Mouse (Mus musculus): Measurements from ENCODE around the gene Commd1. TPM values are rescaled to one million over a fixed set of nuclear protein-coding genes. Genes with fewer than 3 reads are reported as not detected.

Commd1 gene
- polyA plus RNA-seq, 1 experiment from 2014 or later: 444 TPM

DNA sequence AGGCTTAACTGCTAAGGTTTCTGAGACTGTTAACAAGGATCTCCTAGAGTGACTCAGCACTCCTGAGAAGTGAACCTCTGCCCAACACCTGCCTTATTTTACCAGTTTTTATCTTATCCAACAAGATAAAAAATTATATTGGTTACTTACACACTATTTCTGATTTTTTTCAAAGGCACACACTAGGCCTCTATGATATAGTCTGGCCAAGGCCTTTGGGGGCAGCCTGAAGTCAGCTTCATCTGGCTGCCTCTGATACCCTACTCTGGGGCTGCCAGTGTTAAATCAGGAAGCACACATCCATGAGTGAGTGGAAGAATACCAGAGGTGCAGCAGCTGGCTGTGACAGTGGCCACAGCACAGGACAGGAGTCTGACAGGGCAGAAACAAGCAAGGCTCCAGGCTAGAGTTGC is 75.7 kb downstream of the Commd1 start:
- ATAC-seq (ENCODE audit: insufficient number of reproducible peaks, insufficient read depth, low FRiP score, low read depth): no peak
- Histone ChIP-seq H3K27ac (ENCODE audit: low read length) (no peak overlapping the region), H3K4me3 (ENCODE audit: low read depth, low read length) (no peak overlapping the region), H3K27me3 (ENCODE audit: control insufficient read depth, insufficient read depth, low read length) (no peaks in the 10 kb centered on the region), H3K4me1 (ENCODE audit: control insufficient read depth, insufficient read depth, low read length) (no peaks in the 10 kb centered on the region), H3K4me2 (replicated peaks; ENCODE audit: low read depth, low read length) (no peak overlapping the region), H3K9me3 (ENCODE audit: control insufficient read depth, low read depth, low read length) (no peaks in the 10 kb centered on the region), H3K36me3 (ENCODE audit: control insufficient read depth, insufficient read depth, low read length) (no peaks in the 10 kb centered on the region), H3K9ac (replicated peaks; ENCODE audit: low read depth, low read length) (no peak overlapping the region)

DNA sequence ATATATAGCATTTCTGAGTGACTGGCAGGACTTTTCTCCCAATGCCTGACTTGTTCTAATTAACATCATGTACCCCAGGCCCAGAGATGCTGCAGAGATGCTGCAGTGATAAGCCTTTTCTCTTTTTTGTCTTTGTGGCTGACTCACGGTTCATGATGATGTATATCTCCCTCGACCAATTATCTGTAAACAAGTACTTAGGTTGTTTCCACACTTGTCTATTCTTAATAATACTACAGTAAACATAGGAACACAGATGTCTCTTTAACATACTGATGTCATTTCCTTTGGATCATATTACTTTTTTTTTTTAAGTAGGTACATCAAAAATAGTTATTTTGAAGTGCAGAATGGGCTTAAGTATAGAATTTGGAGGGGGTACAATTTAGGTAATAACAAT is 79.3 kb downstream of the Commd1 start:
- no peak for ATAC-seq (ENCODE audit: insufficient number of reproducible peaks, insufficient read depth, low FRiP score, low read depth)
- H3K27me3 ChIP-seq (ENCODE audit: control insufficient read depth, insufficient read depth, low read length): no peaks in the 10 kb centered on the region
- H3K4me1 ChIP-seq (ENCODE audit: control insufficient read depth, insufficient read depth, low read length): no peaks in the 10 kb centered on the region
- no peak overlapping the region for H3K9ac ChIP-seq (replicated peaks; ENCODE audit: low read depth, low read length)
- WGBS: 48% methylated on average over 2 of the region's 2 CpGs
- H3K36me3 ChIP-seq (ENCODE audit: control insufficient read depth, insufficient read depth, low read length): no peaks in the 10 kb centered on the region
- no peak overlapping the region for H3K4me2 ChIP-seq (replicated peaks; ENCODE audit: low read depth, low read length)
- H3K27ac ChIP-seq (ENCODE audit: low read length): no peak overlapping the region
- H3K4me3 ChIP-seq (ENCODE audit: low read depth, low read length): no peak overlapping the region
- no peaks in the 10 kb centered on the region for H3K9me3 ChIP-seq (ENCODE audit: control insufficient read depth, low read depth, low read length)

DNA sequence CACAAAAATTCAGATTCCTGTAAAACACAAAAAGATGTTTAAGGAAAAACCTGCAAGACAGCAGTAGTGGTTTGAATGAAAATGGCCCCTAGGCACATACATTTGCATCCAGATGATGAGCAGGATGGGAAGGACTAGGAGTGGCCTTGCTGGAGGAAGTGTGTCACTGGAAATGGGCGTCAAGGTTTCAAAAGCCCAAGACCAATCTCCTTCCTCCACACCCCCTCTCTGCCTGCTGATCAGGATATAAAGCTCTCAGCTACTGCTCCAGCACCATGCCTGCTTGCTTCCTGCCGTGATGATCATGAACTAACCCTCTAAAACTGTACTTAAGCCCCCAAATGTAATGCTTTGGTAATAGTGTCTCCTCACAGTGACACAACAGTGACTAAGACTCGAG is 82.1 kb downstream of the Commd1 start:
- ATAC-seq (ENCODE audit: insufficient number of reproducible peaks, insufficient read depth, low FRiP score, low read depth): no peak
- no peaks in the 10 kb centered on the region for H3K36me3 ChIP-seq (ENCODE audit: control insufficient read depth, insufficient read depth, low read length)

DNA sequence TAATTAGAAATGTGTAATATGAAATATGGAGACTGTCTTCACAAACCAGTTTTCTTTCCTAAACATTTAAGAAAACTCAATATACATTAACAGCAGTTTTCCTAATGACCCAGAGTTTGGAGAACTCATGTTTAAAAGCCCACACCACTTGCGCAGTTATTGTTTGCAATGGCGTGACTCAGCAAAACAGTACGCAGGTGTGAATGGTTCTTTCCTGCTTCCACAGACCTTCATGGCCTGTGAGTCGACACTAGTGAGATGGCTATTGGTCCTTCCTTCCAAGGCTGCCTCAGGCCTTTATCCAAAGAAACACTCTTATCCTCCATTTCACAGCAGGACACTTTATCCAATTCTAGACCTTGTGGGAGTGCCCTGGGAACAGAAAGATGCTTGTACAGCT is 84.5 kb downstream of the Commd1 start:
- Histone ChIP-seq H3K4me3 (ENCODE audit: low read depth, low read length) (no peak overlapping the region), H3K9me3 (ENCODE audit: control insufficient read depth, low read depth, low read length) (no peaks in the 10 kb centered on the region), H3K9ac (replicated peaks; ENCODE audit: low read depth, low read length) (no peak overlapping the region), H3K4me2 (replicated peaks; ENCODE audit: low read depth, low read length) (no peak overlapping the region), H3K27ac (ENCODE audit: low read length) (no peak overlapping the region), H3K36me3 (ENCODE audit: control insufficient read depth, insufficient read depth, low read length) (no peaks in the 10 kb centered on the region), H3K27me3 (ENCODE audit: control insufficient read depth, insufficient read depth, low read length) (no peaks in the 10 kb centered on the region), H3K4me1 (ENCODE audit: control insufficient read depth, insufficient read depth, low read length) (no peaks in the 10 kb centered on the region)
- no peak for ATAC-seq (ENCODE audit: insufficient number of reproducible peaks, insufficient read depth, low FRiP score, low read depth)
- 93% methylated on average over 4 of the region's 4 CpGs for WGBS

More for the DNA sequence above, 82.1 kb downstream of the Commd1 start:
- WGBS: 87% methylated on average over 3 of the region's 3 CpGs
- no peak overlapping the region for H3K27ac ChIP-seq (ENCODE audit: low read length)
- no peak overlapping the region for H3K4me3 ChIP-seq (ENCODE audit: low read depth, low read length)
- H3K27me3 ChIP-seq (ENCODE audit: control insufficient read depth, insufficient read depth, low read length): no peaks in the 10 kb centered on the region
- no peak overlapping the region for H3K9ac ChIP-seq (replicated peaks; ENCODE audit: low read depth, low read length)
- no peaks in the 10 kb centered on the region for H3K9me3 ChIP-seq (ENCODE audit: control insufficient read depth, low read depth, low read length)
- H3K4me1 ChIP-seq (ENCODE audit: control insufficient read depth, insufficient read depth, low read length): no peaks in the 10 kb centered on the region
- no peak overlapping the region for H3K4me2 ChIP-seq (replicated peaks; ENCODE audit: low read depth, low read length)

DNA sequence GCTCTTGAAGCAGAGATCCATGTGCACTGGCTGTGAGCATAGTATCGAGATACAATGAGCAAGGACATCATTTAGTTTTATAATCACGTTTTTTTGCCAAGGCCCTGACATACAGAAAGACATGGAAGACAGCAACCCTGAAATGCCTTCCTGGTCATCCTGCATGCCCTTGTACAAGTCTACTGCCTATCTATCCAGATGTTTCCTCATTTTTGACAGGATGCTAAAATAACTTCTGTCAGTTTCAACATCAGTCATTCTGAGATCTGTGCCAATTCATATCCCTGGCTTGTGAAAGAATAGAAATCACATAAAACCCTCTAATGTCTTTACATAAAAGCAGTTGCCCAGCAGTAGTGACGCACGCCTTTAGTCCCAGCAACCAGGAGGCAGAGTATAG is 85.1 kb downstream of the Commd1 start:
- H3K27me3 ChIP-seq (ENCODE audit: control insufficient read depth, insufficient read depth, low read length): no peaks in the 10 kb centered on the region
- no peaks in the 10 kb centered on the region for H3K36me3 ChIP-seq (ENCODE audit: control insufficient read depth, insufficient read depth, low read length)
- no peaks in the 10 kb centered on the region for H3K4me1 ChIP-seq (ENCODE audit: control insufficient read depth, insufficient read depth, low read length)
- ATAC-seq (ENCODE audit: insufficient number of reproducible peaks, insufficient read depth, low FRiP score, low read depth): no peak
- no peak overlapping the region for H3K27ac ChIP-seq (ENCODE audit: low read length)
- H3K9me3 ChIP-seq (ENCODE audit: control insufficient read depth, low read depth, low read length): no peaks in the 10 kb centered on the region
- H3K9ac ChIP-seq (replicated peaks; ENCODE audit: low read depth, low read length): no peak overlapping the region
- 88% methylated on average over 4 of the region's 4 CpGs for WGBS
- no peak overlapping the region for H3K4me2 ChIP-seq (replicated peaks; ENCODE audit: low read depth, low read length)
- H3K4me3 ChIP-seq (ENCODE audit: low read depth, low read length): no peak overlapping the region

DNA sequence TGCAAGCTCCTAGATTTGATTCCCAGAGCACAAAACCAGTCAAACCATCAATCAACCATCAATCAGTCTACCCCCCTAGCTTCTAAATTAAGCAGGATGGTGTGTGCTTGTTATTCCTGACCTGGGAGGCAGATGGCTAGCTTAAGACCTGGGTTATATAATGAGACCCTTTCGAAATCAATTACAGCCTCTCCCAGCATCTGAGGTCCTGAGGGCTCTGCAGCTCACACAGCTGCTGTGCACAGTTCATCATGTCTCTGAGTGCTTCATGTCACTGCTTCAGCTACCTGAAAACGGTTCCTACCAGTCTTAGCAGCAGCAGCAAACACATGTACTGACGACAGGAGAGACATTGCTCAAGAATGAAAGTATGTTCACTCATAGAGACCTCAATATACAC is 89.1 kb downstream of the Commd1 start:
- ATAC-seq (ENCODE audit: insufficient number of reproducible peaks, insufficient read depth, low FRiP score, low read depth): no peak
- H3K4me3 ChIP-seq (ENCODE audit: low read depth, low read length): no peak overlapping the region
- no peaks in the 10 kb centered on the region for H3K4me1 ChIP-seq (ENCODE audit: control insufficient read depth, insufficient read depth, low read length)
- no peaks in the 10 kb centered on the region for H3K9me3 ChIP-seq (ENCODE audit: control insufficient read depth, low read depth, low read length)
- no peak overlapping the region for H3K27ac ChIP-seq (ENCODE audit: low read length)
- no peak overlapping the region for H3K4me2 ChIP-seq (replicated peaks; ENCODE audit: low read depth, low read length)
- no peak overlapping the region for H3K9ac ChIP-seq (replicated peaks; ENCODE audit: low read depth, low read length)
- H3K27me3 ChIP-seq (ENCODE audit: control insufficient read depth, insufficient read depth, low read length): no peaks in the 10 kb centered on the region
- WGBS: 60% methylated on average over 3 of the region's 3 CpGs
- no peaks in the 10 kb centered on the region for H3K36me3 ChIP-seq (ENCODE audit: control insufficient read depth, insufficient read depth, low read length)

DNA sequence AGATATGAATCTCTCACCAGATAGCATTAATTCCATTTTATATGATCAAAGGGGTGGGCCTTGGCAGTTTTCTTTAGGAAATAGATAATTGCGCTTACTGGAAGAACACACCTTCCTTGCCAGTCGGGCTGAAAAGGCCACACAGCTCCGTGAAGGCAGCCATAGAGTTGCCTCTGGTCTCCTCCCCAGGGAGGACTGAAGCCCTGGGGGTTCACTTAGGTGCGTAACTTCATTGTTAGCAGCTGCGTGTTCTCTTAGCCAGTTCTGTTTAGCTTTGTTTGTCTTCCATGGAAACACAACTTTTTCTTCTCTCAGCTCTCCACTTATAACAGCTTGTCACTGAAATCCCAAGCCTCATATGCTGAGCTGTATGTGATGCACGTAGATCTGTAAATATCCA is 89.7 kb downstream of the Commd1 start:
- H3K4me1 ChIP-seq (ENCODE audit: control insufficient read depth, insufficient read depth, low read length): no peaks in the 10 kb centered on the region
- no peak overlapping the region for H3K27ac ChIP-seq (ENCODE audit: low read length)
- no peaks in the 10 kb centered on the region for H3K27me3 ChIP-seq (ENCODE audit: control insufficient read depth, insufficient read depth, low read length)
- H3K36me3 ChIP-seq (ENCODE audit: control insufficient read depth, insufficient read depth, low read length): no peaks in the 10 kb centered on the region
- H3K9me3 ChIP-seq (ENCODE audit: control insufficient read depth, low read depth, low read length): no peaks in the 10 kb centered on the region
- no peak for ATAC-seq (ENCODE audit: insufficient number of reproducible peaks, insufficient read depth, low FRiP score, low read depth)
- H3K4me2 ChIP-seq (replicated peaks; ENCODE audit: low read depth, low read length): no peak overlapping the region
- H3K9ac ChIP-seq (replicated peaks; ENCODE audit: low read depth, low read length): no peak overlapping the region
- WGBS: 65% methylated on average over 6 of the region's 6 CpGs
- no peak overlapping the region for H3K4me3 ChIP-seq (ENCODE audit: low read depth, low read length)

DNA sequence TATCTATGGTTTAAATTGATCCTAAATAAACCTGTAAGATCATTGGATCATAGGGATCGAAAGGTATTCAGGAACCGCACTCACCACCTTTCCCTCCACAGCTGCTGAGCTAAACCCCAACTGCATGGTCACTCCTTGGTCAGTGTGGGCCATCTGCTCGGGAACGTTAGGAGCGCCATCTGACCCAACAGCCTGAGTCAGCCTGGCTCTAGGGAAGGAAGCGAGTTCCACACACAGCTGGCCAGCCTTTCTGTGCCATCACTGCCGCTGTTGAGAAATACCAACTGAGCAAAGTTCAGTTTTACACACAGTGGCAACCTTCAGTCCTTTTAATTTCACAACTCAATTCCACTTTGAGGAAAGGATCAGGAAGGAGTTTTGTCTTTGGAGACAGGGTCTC is 90.3 kb downstream of the Commd1 start:
- ATAC-seq (ENCODE audit: insufficient number of reproducible peaks, insufficient read depth, low FRiP score, low read depth): no peak
- no peaks in the 10 kb centered on the region for H3K4me1 ChIP-seq (ENCODE audit: control insufficient read depth, insufficient read depth, low read length)
- 91% methylated on average over 7 of the region's 7 CpGs for WGBS

DNA sequence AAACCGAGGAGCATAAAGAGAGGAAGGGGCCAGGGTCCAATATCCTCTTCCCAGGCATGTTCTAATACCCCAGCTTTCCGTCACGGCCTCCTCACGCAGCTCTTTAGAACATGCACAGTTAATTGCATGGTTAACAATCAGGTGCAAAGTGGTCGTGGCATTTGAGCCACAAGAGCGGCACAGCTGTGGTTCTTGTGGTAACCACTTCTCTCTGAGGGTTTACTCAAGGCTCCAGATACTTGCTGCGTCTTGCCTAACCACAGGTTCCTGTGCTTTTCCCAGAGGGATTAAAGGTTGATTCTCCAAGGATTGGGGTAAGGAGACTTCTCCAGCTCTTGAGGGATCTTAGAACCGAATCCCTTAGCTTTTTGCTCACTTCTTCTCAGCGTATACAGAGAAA is 90.9 kb downstream of the Commd1 start:
- Histone ChIP-seq H3K27me3 (ENCODE audit: control insufficient read depth, insufficient read depth, low read length) (no peaks in the 10 kb centered on the region), H3K4me2 (replicated peaks; ENCODE audit: low read depth, low read length) (no peak overlapping the region), H3K27ac (ENCODE audit: low read length) (no peak overlapping the region), H3K9ac (replicated peaks; ENCODE audit: low read depth, low read length) (no peak overlapping the region), H3K36me3 (ENCODE audit: control insufficient read depth, insufficient read depth, low read length) (no peaks in the 10 kb centered on the region), H3K4me1 (ENCODE audit: control insufficient read depth, insufficient read depth, low read length) (no peaks in the 10 kb centered on the region), H3K4me3 (ENCODE audit: low read depth, low read length) (no peak overlapping the region), H3K9me3 (ENCODE audit: control insufficient read depth, low read depth, low read length) (no peaks in the 10 kb centered on the region)
- WGBS: 84% methylated on average over 9 of the region's 9 CpGs
- no peak for ATAC-seq (ENCODE audit: insufficient number of reproducible peaks, insufficient read depth, low FRiP score, low read depth)

More for the DNA sequence above, 90.3 kb downstream of the Commd1 start:
- no peak overlapping the region for H3K4me2 ChIP-seq (replicated peaks; ENCODE audit: low read depth, low read length)
- no peaks in the 10 kb centered on the region for H3K36me3 ChIP-seq (ENCODE audit: control insufficient read depth, insufficient read depth, low read length)
- no peaks in the 10 kb centered on the region for H3K27me3 ChIP-seq (ENCODE audit: control insufficient read depth, insufficient read depth, low read length)
- no peak overlapping the region for H3K27ac ChIP-seq (ENCODE audit: low read length)
- no peak overlapping the region for H3K9ac ChIP-seq (replicated peaks; ENCODE audit: low read depth, low read length)
- H3K9me3 ChIP-seq (ENCODE audit: control insufficient read depth, low read depth, low read length): no peaks in the 10 kb centered on the region
- no peak overlapping the region for H3K4me3 ChIP-seq (ENCODE audit: low read depth, low read length)

All from stomach, embryonic 14.5 days (tissue).